Mouse (Mus musculus) heart, embryonic 14.5 days (tissue): Measurements from ENCODE around the gene Rcor1. TPM values are rescaled to one million over a fixed set of nuclear protein-coding genes. Genes with fewer than 3 reads are reported as not detected.

Source experiments
- ATAC-seq: fragments of 200-750 bp; cut with Nextera tagmentation; 2 replicates; pipeline ENCODE4 v1.8.0; 2017; ENCODE audit warnings: low read depth, moderate TSS enrichment; ENCODE audit not compliant: insufficient number of reproducible peaks, insufficient read depth, low FRiP score
- H3K27ac ChIP-seq, 2 experiments: fragments of 200-500 bp in 1 of 2; fragments of 300-500 bp in 1 of 2; sonication (generic) in 1 of 2; replicated peaks in 1 of 2; 2 replicates each; pipeline ENCODE4 v1.5.1; 2012 to 2014; ENCODE audit warnings: low read depth in 2 of 2, low read length in 2 of 2, control low read depth in 1 of 2, mild to moderate bottlenecking in 1 of 2, mixed read lengths in 1 of 2; ENCODE audit not compliant: control insufficient read depth in 1 of 2, insufficient read depth in 1 of 2
- H3K27me3 ChIP-seq: fragments of 300-500 bp; sonication (generic); 2 replicates; pipeline ENCODE4 v1.6.1; 2014; ENCODE audit warnings: mild to moderate bottlenecking, low read length, control low read depth; ENCODE audit not compliant: control insufficient read depth, insufficient read depth
- H3K36me3 ChIP-seq: fragments of 300-500 bp; sonication (generic); 2 replicates; pipeline ENCODE4 v1.6.1; 2014; ENCODE audit warnings: mild to moderate bottlenecking, control low read depth, low read length, mixed read lengths; ENCODE audit not compliant: control insufficient read depth, insufficient read depth
- H3K4me1 ChIP-seq, 2 experiments: fragments of 200-500 bp in 1 of 2; fragments of 300-500 bp in 1 of 2; sonication (generic) in 1 of 2; 2 replicates each; pipeline ENCODE4 v1.6.1; 2012 to 2014; ENCODE audit warnings: low read length in 2 of 2, control low read depth in 1 of 2, mixed read lengths in 1 of 2; ENCODE audit not compliant: control insufficient read depth in 2 of 2, insufficient read depth in 2 of 2
- H3K4me2 ChIP-seq: fragments of 300-500 bp; sonication (generic); 2 replicates; pipeline ENCODE4 v1.6.1; 2014; ENCODE audit warnings: mild to moderate bottlenecking, low read length
- H3K4me3 ChIP-seq, 2 experiments: fragments of 200-500 bp in 1 of 2; fragments of 300-500 bp in 1 of 2; sonication (generic) in 1 of 2; 2 replicates each; pipeline ENCODE4 v1.5.1; 2012 to 2014; ENCODE audit warnings: low read length in 2 of 2, mild to moderate bottlenecking in 2 of 2, control low read depth in 1 of 2, low read depth in 1 of 2, moderate library complexity in 1 of 2; ENCODE audit not compliant: control insufficient read depth in 1 of 2, insufficient read depth in 1 of 2
- H3K9ac ChIP-seq: fragments of 300-500 bp; sonication (generic); 2 replicates; pipeline ENCODE4 v1.6.1; 2014; ENCODE audit warnings: mild to moderate bottlenecking, low read length
- H3K9me3 ChIP-seq: fragments of 300-500 bp; sonication (generic); 2 replicates; pipeline ENCODE4 v1.6.1; 2016; ENCODE audit warnings: low read length, control low read depth; ENCODE audit not compliant: control insufficient read depth
- WGBS: fragments of 180-500 bp; shearing (Covaris S2); extraction: QIAGEN DNeasy Blood & Tissue Kit; methylation state at CpG from one replicate; pipeline ENCODE4 v1.1.7; 2014; 5-methylcytosine and 5-hydroxymethylcytosine counted together
- polyA plus RNA-seq: library from polyadenylated mRNA; unstranded; fragments of >200 nt; fragmentation: Nextera tagmentation; extraction: Ambion mirVana; gene quantifications from 2 replicates; pipeline ENCODE4 v1.2.1, GENCODE M21; 2014

Rcor1 gene
- polyA plus RNA-seq, 1 experiment from 2014 or later: 12.6 TPM

- H3K27me3 ChIP-seq: no peaks in the 10 kb centered on the region
- WGBS: 60% methylated on average over 17 of the region's 17 CpGs
- H3K9me3 ChIP-seq: no peaks in the 10 kb centered on the region
- H3K4me3 ChIP-seq: no peak overlapping the region
- H3K4me1 ChIP-seq: peaks cover 13 to 14% of the 10 kb centered on the region in 2 experiments
- no peak for ATAC-seq
- no peak overlapping the region for H3K4me2 ChIP-seq
- no peaks in the 10 kb centered on the region for H3K36me3 ChIP-seq
- no peak overlapping the region for H3K9ac ChIP-seq
- no peak overlapping the region for H3K27ac ChIP-seq
These were observed 110.5 kb downstream of the Rcor1 start for GRCm38 (mm10) chr12:111149495-111150235.

GRCm38 (mm10) chr12:111150236-111150596 lies 111.1 kb downstream of the Rcor1 start:
- Histone ChIP-seq H3K9me3 (no peaks in the 10 kb centered on the region), H3K4me3 (no peak overlapping the region), H3K9ac (no peak overlapping the region), H3K27me3 (no peaks in the 10 kb centered on the region), H3K4me2 (no peak overlapping the region), H3K27ac (no peak overlapping the region), H3K4me1 (peaks cover 8 to 12% of the 10 kb centered on the region in 2 experiments), H3K36me3 (no peaks in the 10 kb centered on the region)
- ATAC-seq: no peak
- WGBS: 9% methylated on average over 6 of the region's 6 CpGs

- Histone ChIP-seq H3K9ac (no peak overlapping the region), H3K9me3 (no peaks in the 10 kb centered on the region), H3K36me3 (no peaks in the 10 kb centered on the region), H3K4me3 (no peak overlapping the region), H3K27me3 (no peaks in the 10 kb centered on the region), H3K4me1 (peaks cover 6 to 8% of the 10 kb centered on the region in 2 experiments; a peak in 2 of 4 replicates), H3K4me2 (no peak overlapping the region), H3K27ac (no peak overlapping the region)
- WGBS: 76% methylated on average over 5 of the region's 5 CpGs
- ATAC-seq: no peak
These were observed 112.4 kb downstream of the Rcor1 start for GRCm38 (mm10) chr12:111151422-111152156.

GRCm38 (mm10) chr12:111152579-111152978 lies 113.4 kb downstream of the Rcor1 start:
- Histone ChIP-seq H3K9ac (no peak overlapping the region), H3K27me3 (no peaks in the 10 kb centered on the region), H3K4me2 (no peak overlapping the region), H3K9me3 (no peaks in the 10 kb centered on the region), H3K4me3 (no peak overlapping the region), H3K36me3 (no peaks in the 10 kb centered on the region), H3K27ac (no peak overlapping the region), H3K4me1 (peaks cover 6 to 8% of the 10 kb centered on the region in 2 experiments; a peak in 2 of 4 replicates)
- 83% methylated on average over 6 of the region's 6 CpGs for WGBS
- no peak for ATAC-seq

GRCm38 (mm10) chr12:111152981-111153710 lies 114.0 kb downstream of the Rcor1 start:
- Histone ChIP-seq H3K4me2 (no peak overlapping the region), H3K9me3 (no peaks in the 10 kb centered on the region), H3K27me3 (no peaks in the 10 kb centered on the region), H3K27ac (no peak overlapping the region), H3K4me1 (peaks cover 6 to 8% of the 10 kb centered on the region in 2 experiments; a peak in 2 of 4 replicates), H3K4me3 (no peak overlapping the region), H3K9ac (no peak overlapping the region), H3K36me3 (no peaks in the 10 kb centered on the region)
- no peak for ATAC-seq
- 66% methylated on average over 7 of the region's 7 CpGs for WGBS

GRCm38 (mm10) chr12:111153946-111154345 lies 114.8 kb downstream of the Rcor1 start:
- WGBS: 82% methylated on average over 5 of the region's 5 CpGs
- ATAC-seq: no peak

GRCm38 (mm10) chr12:111154641-111155040 lies 115.5 kb downstream of the Rcor1 start:
- Histone ChIP-seq H3K9me3 (no peaks in the 10 kb centered on the region), H3K4me3 (no peak overlapping the region), H3K4me2 (no peak overlapping the region), H3K27ac (no peak overlapping the region), H3K9ac (no peak overlapping the region), H3K4me1 (peaks cover 6% of the 10 kb centered on the region in 2 experiments; a peak in 3 of 4 replicates), H3K36me3 (no peaks in the 10 kb centered on the region), H3K27me3 (no peaks in the 10 kb centered on the region)
- no peak for ATAC-seq
- 43% methylated on average over 6 of the region's 6 CpGs for WGBS

More at GRCm38 (mm10) chr12:111153946-111154345, 114.8 kb downstream of the Rcor1 start:
- no peaks in the 10 kb centered on the region for H3K27me3 ChIP-seq
- H3K9me3 ChIP-seq: no peaks in the 10 kb centered on the region
- H3K36me3 ChIP-seq: no peaks in the 10 kb centered on the region
- peaks cover 6% of the 10 kb centered on the region in 2 experiments; a peak in 2 of 4 replicates for H3K4me1 ChIP-seq
- H3K27ac ChIP-seq: no peak overlapping the region
- H3K9ac ChIP-seq: no peak overlapping the region
- no peak overlapping the region for H3K4me2 ChIP-seq
- no peak overlapping the region for H3K4me3 ChIP-seq
